Mouse (Mus musculus): ENCODE measurements around the gene BC048671. TPM values are rescaled to one million over a fixed set of nuclear protein-coding genes. Genes with fewer than 3 reads are reported as not detected.

BC048671 gene
- polyA plus RNA-seq, 1 experiment from 2014 or later = not detected

- Histone ChIP-seq H3K27ac (ENCODE audit: low read length) (no peak overlapping the region), H3K9ac (ENCODE audit: low read length) (no peak overlapping the region), H3K4me2 (ENCODE audit: low read depth, low read length) (no peak overlapping the region), H3K36me3 (ENCODE audit: control insufficient read depth, insufficient read depth, low read length) (no peaks in the 10 kb centered on the region), H3K9me3 (ENCODE audit: control insufficient read depth, low read length) (no peaks in the 10 kb centered on the region), H3K27me3 (ENCODE audit: control insufficient read depth, insufficient read depth, low read depth, low read length) (no peaks in the 10 kb centered on the region), H3K4me1 (replicated peaks; ENCODE audit: control insufficient read depth, insufficient read depth, low read length) (0 out of 2 replicates have a peak, but pooled peaks cover 3% of the 10 kb centered on the region), H3K4me3 (ENCODE audit: low read length) (no peak overlapping the region)
- ATAC-seq (ENCODE audit: low read depth) = no peak
- 71% methylated on average over 5 of the region's 5 CpGs for WGBS
Observed at GRCm38 (mm10) chr6:90320429-90320828, 19.4 kb downstream of the BC048671 start.

DNA sequence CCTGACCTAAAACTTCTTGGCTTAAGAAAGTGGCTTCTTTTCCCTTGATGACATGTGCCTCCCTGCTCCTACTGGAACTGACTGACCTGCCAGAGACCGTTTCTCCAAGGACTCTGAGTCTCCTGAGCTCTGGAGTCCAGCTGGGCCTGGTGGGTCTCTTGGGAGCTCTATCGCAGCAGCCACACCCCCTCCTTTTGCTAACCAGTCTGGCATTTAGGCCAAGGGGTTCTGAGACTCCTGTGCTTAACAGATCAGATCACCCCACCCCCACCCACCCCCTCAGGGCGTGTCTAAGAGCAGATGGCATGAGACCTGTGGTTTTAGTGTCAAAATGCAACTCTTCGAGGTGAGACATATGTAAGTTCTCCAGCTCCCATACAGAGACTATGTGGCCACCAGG lies 20.8 kb downstream of the BC048671 start:
- no peak for ATAC-seq (ENCODE audit: low read depth)
- no peaks in the 10 kb centered on the region for H3K27me3 ChIP-seq (ENCODE audit: control insufficient read depth, insufficient read depth, low read depth, low read length)
- H3K4me2 ChIP-seq (ENCODE audit: low read depth, low read length) = no peak overlapping the region
- H3K36me3 ChIP-seq (ENCODE audit: control insufficient read depth, insufficient read depth, low read length) = no peaks in the 10 kb centered on the region
- H3K4me3 ChIP-seq (ENCODE audit: low read length) = no peak overlapping the region
- H3K9ac ChIP-seq (ENCODE audit: low read length) = no peak overlapping the region
- whole genome bisulfite sequencing = 37% methylated on average over 4 of the region's 4 CpGs
- no peaks in the 10 kb centered on the region for H3K9me3 ChIP-seq (ENCODE audit: control insufficient read depth, low read length)
- 0 out of 2 replicates have a peak, but pooled peaks cover 3% of the 10 kb centered on the region for H3K4me1 ChIP-seq (replicated peaks; ENCODE audit: control insufficient read depth, insufficient read depth, low read length)
- no peak overlapping the region for H3K27ac ChIP-seq (ENCODE audit: low read length)

DNA sequence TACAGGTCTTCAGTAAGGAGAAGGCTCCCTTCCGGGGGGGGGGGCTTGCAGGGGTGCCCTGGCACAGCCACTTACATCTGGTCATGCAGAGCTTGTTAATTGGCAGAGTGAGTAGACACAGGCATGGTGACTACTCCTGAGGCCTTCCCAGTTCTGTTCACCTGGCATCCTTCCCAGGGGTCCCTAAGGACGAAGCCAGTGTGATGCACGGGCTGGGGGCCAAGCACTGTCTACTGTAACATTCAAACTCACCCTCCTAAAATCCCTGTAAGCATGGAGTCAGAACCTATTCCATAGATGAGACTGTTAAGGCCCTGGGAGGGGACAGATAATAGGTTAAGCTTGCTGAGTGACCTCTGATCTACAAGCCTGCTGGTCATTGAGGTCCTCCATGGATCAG lies 23.0 kb downstream of the BC048671 start:
- Histone ChIP-seq H3K27ac (ENCODE audit: low read length) (no peak overlapping the region), H3K4me3 (ENCODE audit: low read length) (no peak overlapping the region), H3K36me3 (ENCODE audit: control insufficient read depth, insufficient read depth, low read length) (no peaks in the 10 kb centered on the region), H3K4me1 (replicated peaks; ENCODE audit: control insufficient read depth, insufficient read depth, low read length) (0 out of 2 replicates have a peak, but pooled peaks cover 3% of the 10 kb centered on the region), H3K9ac (ENCODE audit: low read length) (no peak overlapping the region), H3K4me2 (ENCODE audit: low read depth, low read length) (no peak overlapping the region), H3K9me3 (ENCODE audit: control insufficient read depth, low read length) (no peaks in the 10 kb centered on the region), H3K27me3 (ENCODE audit: control insufficient read depth, insufficient read depth, low read depth, low read length) (no peaks in the 10 kb centered on the region)
- 53% methylated on average over 3 of the region's 3 CpGs for WGBS
- no peak for ATAC-seq (ENCODE audit: low read depth)

- no peak for ATAC-seq (ENCODE audit: low read depth)
- Histone ChIP-seq H3K9me3 (ENCODE audit: control insufficient read depth, low read length) (no peaks in the 10 kb centered on the region), H3K27me3 (ENCODE audit: control insufficient read depth, insufficient read depth, low read depth, low read length) (no peaks in the 10 kb centered on the region), H3K36me3 (ENCODE audit: control insufficient read depth, insufficient read depth, low read length) (no peaks in the 10 kb centered on the region), H3K27ac (ENCODE audit: low read length) (no peak overlapping the region), H3K4me1 (replicated peaks; ENCODE audit: control insufficient read depth, insufficient read depth, low read length) (0 out of 2 replicates have a peak, but pooled peaks cover 3% of the 10 kb centered on the region), H3K9ac (ENCODE audit: low read length) (no peak overlapping the region; the same call in 1 of the 2 replicates), H3K4me3 (ENCODE audit: low read length) (no peak overlapping the region), H3K4me2 (ENCODE audit: low read depth, low read length) (no peak overlapping the region)
- WGBS = 45% methylated on average over 3 of the region's 3 CpGs
Observed at GRCm38 (mm10) chr6:90324463-90324862, 23.4 kb downstream of the BC048671 start.

DNA sequence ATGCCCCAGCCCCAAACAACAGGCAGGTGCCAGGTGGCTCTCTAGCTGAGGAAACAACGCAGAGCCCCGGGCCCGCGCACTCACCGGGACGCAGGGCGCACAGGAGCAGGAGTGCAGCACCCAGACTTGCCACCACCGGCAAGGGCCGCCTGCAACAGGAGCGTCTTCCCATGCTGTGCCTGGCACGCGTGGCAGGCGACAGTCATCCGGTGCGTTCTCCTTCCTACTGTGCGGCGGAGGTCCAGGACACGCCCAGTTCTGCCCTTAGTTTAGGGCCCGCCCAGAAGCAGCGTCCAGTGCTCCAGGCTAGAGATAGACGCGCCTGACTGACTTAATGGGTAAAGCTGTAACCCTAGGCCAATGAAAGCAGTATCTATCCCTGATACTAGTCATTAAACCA lies 24.0 kb downstream of the BC048671 start, which contains the start of gene Chst13:
Chst13 (minus strand) TSS at position 195 of the 400 bp plus-strand sequence.
- Histone ChIP-seq H3K36me3 (ENCODE audit: control insufficient read depth, insufficient read depth, low read length) (no peaks in the 10 kb centered on the region), H3K4me3 (ENCODE audit: low read length) (0 out of 2 replicates have a peak within 1 kb of the TSS, but pooled peaks have one; percentile 17), H3K4me2 (ENCODE audit: low read depth, low read length) (peak within 1 kb of the TSS; percentile 44), H3K4me1 (replicated peaks; ENCODE audit: control insufficient read depth, insufficient read depth, low read length) (0 out of 2 replicates have a peak, but pooled peaks cover 3% of the 10 kb centered on the region), H3K27me3 (ENCODE audit: control insufficient read depth, insufficient read depth, low read depth, low read length) (no peaks in the 10 kb centered on the region), H3K27ac (ENCODE audit: low read length) (no peak within 1 kb of the TSS), H3K9me3 (ENCODE audit: control insufficient read depth, low read length) (no peaks in the 10 kb centered on the region), H3K9ac (ENCODE audit: low read length) (peak within 1 kb of the TSS; percentile 44)
- peak; percentile 63 for ATAC-seq (ENCODE audit: low read depth)
- 5% methylated on average over 22 of the region's 22 CpGs for WGBS

GRCm38 (mm10) chr6:90327670-90328069 lies 26.7 kb downstream of the BC048671 start:
- Histone ChIP-seq H3K4me3 (ENCODE audit: low read length) (no peak overlapping the region), H3K27me3 (ENCODE audit: control insufficient read depth, insufficient read depth, low read depth, low read length) (no peaks in the 10 kb centered on the region), H3K9me3 (ENCODE audit: control insufficient read depth, low read length) (no peaks in the 10 kb centered on the region), H3K9ac (ENCODE audit: low read length) (no peak overlapping the region), H3K36me3 (ENCODE audit: control insufficient read depth, insufficient read depth, low read length) (no peaks in the 10 kb centered on the region), H3K4me1 (replicated peaks; ENCODE audit: control insufficient read depth, insufficient read depth, low read length) (0 out of 2 replicates have a peak, but pooled peaks cover 3% of the 10 kb centered on the region), H3K27ac (ENCODE audit: low read length) (no peak overlapping the region), H3K4me2 (ENCODE audit: low read depth, low read length) (no peak overlapping the region)
- WGBS = 21% methylated on average over 6 of the region's 6 CpGs
- ATAC-seq (ENCODE audit: low read depth) = no peak

- no peaks in the 10 kb centered on the region for H3K27me3 ChIP-seq (ENCODE audit: control insufficient read depth, insufficient read depth, low read depth, low read length)
- no peak overlapping the region for H3K27ac ChIP-seq (ENCODE audit: low read length)
- 16% methylated on average over 1 of the region's 1 CpGs for WGBS
- no peaks in the 10 kb centered on the region for H3K9me3 ChIP-seq (ENCODE audit: control insufficient read depth, low read length)
- ATAC-seq (ENCODE audit: low read depth) = peak; percentile 52
- no peak overlapping the region for H3K4me2 ChIP-seq (ENCODE audit: low read depth, low read length)
- no peak overlapping the region for H3K9ac ChIP-seq (ENCODE audit: low read length)
- H3K4me3 ChIP-seq (ENCODE audit: low read length) = no peak overlapping the region
- 0 out of 2 replicates have a peak, but pooled peaks cover 2% of the 10 kb centered on the region for H3K4me1 ChIP-seq (replicated peaks; ENCODE audit: control insufficient read depth, insufficient read depth, low read length)
- H3K36me3 ChIP-seq (ENCODE audit: control insufficient read depth, insufficient read depth, low read length) = no peaks in the 10 kb centered on the region
Observed at GRCm38 (mm10) chr6:90329953-90330352, 28.9 kb downstream of the BC048671 start.

- Histone ChIP-seq H3K4me3 (ENCODE audit: low read length) (no peak within 1 kb of the TSS), H3K27me3 (ENCODE audit: control insufficient read depth, insufficient read depth, low read depth, low read length) (no peaks in the 10 kb centered on the region), H3K27ac (ENCODE audit: low read length) (no peak within 1 kb of the TSS), H3K4me2 (ENCODE audit: low read depth, low read length) (no peak within 1 kb of the TSS), H3K4me1 (replicated peaks; ENCODE audit: control insufficient read depth, insufficient read depth, low read length) (no peaks in the 10 kb centered on the region), H3K9ac (ENCODE audit: low read length) (no peak within 1 kb of the TSS), H3K9me3 (ENCODE audit: control insufficient read depth, low read length) (no peaks in the 10 kb centered on the region), H3K36me3 (ENCODE audit: control insufficient read depth, insufficient read depth, low read length) (no peaks in the 10 kb centered on the region)
- WGBS = 68% methylated on average over 7 of the region's 7 CpGs
- ATAC-seq (ENCODE audit: low read depth) = no peak
Observed at GRCm38 (mm10) chr6:90332561-90333425, 31.8 kb downstream of the BC048671 start, which contains the start of gene Uroc1. Uroc1 (plus strand) TSS chr6:90333284.

GRCm38 (mm10) chr6:90334244-90334643 lies 33.2 kb downstream of the BC048671 start:
- 51% methylated on average over 3 of the region's 3 CpGs for WGBS
- Histone ChIP-seq H3K27me3 (ENCODE audit: control insufficient read depth, insufficient read depth, low read depth, low read length) (no peaks in the 10 kb centered on the region), H3K4me1 (replicated peaks; ENCODE audit: control insufficient read depth, insufficient read depth, low read length) (no peaks in the 10 kb centered on the region), H3K4me3 (ENCODE audit: low read length) (no peak overlapping the region), H3K27ac (ENCODE audit: low read length) (no peak overlapping the region), H3K4me2 (ENCODE audit: low read depth, low read length) (no peak overlapping the region), H3K36me3 (ENCODE audit: control insufficient read depth, insufficient read depth, low read length) (no peaks in the 10 kb centered on the region), H3K9me3 (ENCODE audit: control insufficient read depth, low read length) (no peaks in the 10 kb centered on the region), H3K9ac (ENCODE audit: low read length) (no peak overlapping the region)
- ATAC-seq (ENCODE audit: low read depth) = no peak
